Comparison of ENCODE assay signal across 8 mouse cellular contexts in the genomic region with DNA sequence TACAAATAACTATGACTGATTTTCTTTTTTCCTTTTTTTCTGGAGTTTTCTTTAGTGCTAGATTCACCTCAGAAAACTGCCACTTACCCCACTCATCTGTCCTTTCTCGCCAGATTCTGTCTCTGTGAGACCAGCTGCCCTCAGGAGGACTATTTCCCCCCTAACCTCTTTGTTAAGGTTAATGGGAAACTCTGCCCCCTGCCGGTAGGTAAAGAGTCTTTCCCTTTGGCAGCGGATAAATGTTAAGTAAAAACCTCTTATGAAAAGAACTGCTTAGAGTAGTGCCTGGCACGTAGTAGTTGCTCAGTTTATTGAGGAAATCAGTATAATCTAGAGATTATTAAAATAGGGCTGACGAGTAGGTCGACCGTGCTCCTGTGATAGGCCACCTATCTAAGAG. TPM values are rescaled to one million over a fixed set of nuclear protein-coding genes. Genes with fewer than 3 reads are reported as not detected.
A peak's percentile ranks its signal among the peaks of the same experiment; 100 is the strongest.
DNase-seq lines count a peak whose midpoint lies in the region; ATAC-seq and TF ChIP-seq lines count a peak whose summit lies in the region.

No protein-coding gene starts in this region.

- H3K36me3 ChIP-seq in stomach, postnatal 0 days (ENCODE audit: control insufficient read depth, insufficient read depth, low read length): peaks cover 28% of the 10 kb centered on the region

- TF ChIP-seq POLR2A in brain, embryonic 14.5 days (IDR thresholded peaks at IDR 0.05; ENCODE audit: borderline replicate concordance, extremely low read depth, insufficient read depth, insufficient read length, poor library complexity, severe bottlenecking): no peak

- no peak for ATAC-seq in stomach, postnatal 0 days (ENCODE audit: low FRiP score, low TSS enrichment)
- no peak for ATAC-seq in monocyte, adult 5-6 weeks (replicated peaks; ENCODE audit: insufficient number of reproducible peaks, low FRiP score, low TSS enrichment, poor library complexity, severe bottlenecking)

- 57% methylated on average over 7 of the region's 7 CpGs for WGBS in stomach, postnatal 0 days

- H3K4me2 ChIP-seq in stomach, postnatal 0 days (replicated peaks; ENCODE audit: low read depth): no peak overlapping the region

- no peak overlapping the region for H3K27ac ChIP-seq in stomach, postnatal 0 days (replicated peaks)

- peak; percentile 39 for DNase-seq in gastrocnemius, postnatal 10 days
- DNase-seq in gastrocnemius, adult 8-10 months (ENCODE audit: low spot score in 2 of 2): no peak
- DNase-seq in lung, postnatal 10 days: peak; percentile 46
- no peak for DNase-seq in lung, postnatal 25 days (ENCODE audit: low spot score)
- peak; percentile 29 for DNase-seq in brain, embryonic 14.5 days (ENCODE audit: low read depth)
- DNase-seq in stomach, postnatal 0 days (ENCODE audit: low spot score): no peak
- no peak for DNase-seq in right cerebral cortex, adult 18-20 months

- no peaks in the 10 kb centered on the region for H3K27me3 ChIP-seq in stomach, postnatal 0 days (ENCODE audit: control insufficient read depth, insufficient read depth, low read length)

- H3K4me1 ChIP-seq in stomach, postnatal 0 days (replicated peaks; ENCODE audit: control insufficient read depth, insufficient read depth): no peaks in the 10 kb centered on the region; the same call in 1 of the 2 replicates

- H3K9ac ChIP-seq in stomach, postnatal 0 days (ENCODE audit: low read length): no peak overlapping the region

- TF ChIP-seq CTCF in brain, embryonic 14.5 days (IDR thresholded peaks at IDR 0.05; ENCODE audit: borderline replicate concordance, extremely low read depth, insufficient read depth, insufficient read length): 0 out of 2 replicates have a peak, but pooled peaks have one; percentile 4
- peak; percentile 69 for TF ChIP-seq CTCF in stomach, postnatal 0 days (IDR thresholded peaks at IDR 0.05; ENCODE audit: low read depth)

- no peaks in the 10 kb centered on the region for H3K9me3 ChIP-seq in stomach, postnatal 0 days (ENCODE audit: control insufficient read depth, low read length)

- TF ChIP-seq EP300 in stomach, postnatal 0 days (optimal IDR thresholded peaks at IDR 0.05): no peak

- no peak overlapping the region for H3K4me3 ChIP-seq in stomach, postnatal 0 days (ENCODE audit: low read depth, low read length)

RNA-seq across cellular contexts. Expression of a gene that starts 4.2 kb away (rescaled TPM):
- 10 to 100 TPM; 18.0 to 29.1 TPM for total RNA-seq in gastrocnemius, postnatal 10 days (2021)
- total RNA-seq in gastrocnemius, adult 8-10 months (2022): 1 to 10 TPM; 4.9 to 7.4 (median 6.0) TPM
- polyA plus RNA-seq in brain, embryonic 14.5 days (2012; rRNA removed): 32.3 and 34.6 TPM in 2 replicates
- polyA plus RNA-seq in stomach, postnatal 0 days (2015; fragmentation: Nextera tagmentation; extraction: Ambion mirVana): 23.4 and 27.1 TPM in 2 replicates
- 6.2 to 29.1 TPM (median 14.9 TPM) in 3 replicates for total RNA-seq in monocyte, adult 5-6 weeks (2017)

RNA-seq across cellular contexts. Expression of a gene that starts 8.0 kb away (rescaled TPM):
- 1 to 10 TPM in 1 of 2 experiments, under 1 TPM in 1; 0.92 to 1.5 TPM for total RNA-seq in gastrocnemius, postnatal 10 days (2021)
- total RNA-seq in gastrocnemius, adult 8-10 months (2022): under 1 TPM; 0.39 to 0.68 (median 0.54) TPM
- polyA plus RNA-seq in brain, embryonic 14.5 days (2012; rRNA removed): 7.6 and 8.2 TPM in 2 replicates
- 7.5 and 8.2 TPM in 2 replicates for polyA plus RNA-seq in stomach, postnatal 0 days (2015; fragmentation: Nextera tagmentation; extraction: Ambion mirVana)
- 0.57 to 2.7 TPM in 2 of 3 replicates, not detected in the other for total RNA-seq in monocyte, adult 5-6 weeks (2017)

RNA-seq across cellular contexts. Expression of a gene that starts 27.1 kb away (rescaled TPM):
- 10 to 100 TPM; 18.4 to 19.9 TPM for total RNA-seq in gastrocnemius, postnatal 10 days (2021)
- total RNA-seq in gastrocnemius, adult 8-10 months (2022): 10 to 100 TPM; 24.4 to 27.5 (median 26.3) TPM
- polyA plus RNA-seq in brain, embryonic 14.5 days (2012; rRNA removed): 42.7 and 45.0 TPM in 2 replicates
- 19.4 and 20.3 TPM in 2 replicates for polyA plus RNA-seq in stomach, postnatal 0 days (2015; fragmentation: Nextera tagmentation; extraction: Ambion mirVana)
- total RNA-seq in monocyte, adult 5-6 weeks (2017): 39.3 to 48.7 TPM (median 39.7 TPM) in 3 replicates

RNA-seq across cellular contexts. Expression of a gene that starts 27.1 kb away (rescaled TPM):
- total RNA-seq in gastrocnemius, postnatal 10 days (2021): 10 to 100 TPM; 49.0 to 58.9 TPM
- 10 to 100 TPM; 58.9 to 79.6 (median 70.5) TPM for total RNA-seq in gastrocnemius, adult 8-10 months (2022)
- 46.3 and 47.5 TPM in 2 replicates for polyA plus RNA-seq in brain, embryonic 14.5 days (2012; rRNA removed)
- 27.3 and 28.7 TPM in 2 replicates for polyA plus RNA-seq in stomach, postnatal 0 days (2015; fragmentation: Nextera tagmentation; extraction: Ambion mirVana)
- total RNA-seq in monocyte, adult 5-6 weeks (2017): 118 to 123 TPM (median 119 TPM) in 3 replicates

RNA-seq across cellular contexts. Expression of a gene that starts 30.4 kb away (rescaled TPM):
- 1 to 10 TPM; 1.4 to 1.6 TPM for total RNA-seq in gastrocnemius, postnatal 10 days (2021)
- total RNA-seq in gastrocnemius, adult 8-10 months (2022): under 1 TPM; 0.24 to 0.48 (median 0.40) TPM
- polyA plus RNA-seq in brain, embryonic 14.5 days (2012; rRNA removed): 2.5 and 2.8 TPM in 2 replicates
- 5.5 and 6.2 TPM in 2 replicates for polyA plus RNA-seq in stomach, postnatal 0 days (2015; fragmentation: Nextera tagmentation; extraction: Ambion mirVana)
- 0.21 to 0.68 TPM (median 0.38 TPM) in 3 replicates for total RNA-seq in monocyte, adult 5-6 weeks (2017)

Comparison
In these comparisons a context has a peak if more than half of its experiments do, and no peak if none do; other contexts are left out.
1. DNase-seq: peak in gastrocnemius, postnatal 10 days (single experiment), lung, postnatal 10 days (single experiment) and brain, embryonic 14.5 days (single experiment); none in gastrocnemius, adult 8-10 months (0 of 2), lung, postnatal 25 days (single experiment), stomach, postnatal 0 days (single experiment) and right cerebral cortex, adult 18-20 months (single experiment).